Mouse (Mus musculus) heart, embryonic 12.5 days (tissue): ENCODE measurements around the gene Lzts3. TPM values are rescaled to one million over a fixed set of nuclear protein-coding genes. Genes with fewer than 3 reads are reported as not detected.
"Not testable (repeated sequence)": the region's sequence is repeated elsewhere in the genome, so short reads cannot be mapped to it uniquely, and the experiment has no call there.

Experiments
- ATAC-seq: fragments of 200-750 bp; cut with Nextera tagmentation; 2 replicates; pipeline ENCODE4 v1.8.0; 2017; ENCODE audit warnings: moderate TSS enrichment, moderate library complexity; ENCODE audit not compliant: insufficient number of reproducible peaks, low FRiP score
- H3K27ac ChIP-seq: fragments of 300-500 bp; sonication (generic); 2 replicates; pipeline ENCODE4 v1.5.1; 2016; ENCODE audit warnings: mild to moderate bottlenecking, moderate library complexity; ENCODE audit not compliant: poor library complexity, severe bottlenecking
- H3K27me3 ChIP-seq: fragments of 300-500 bp; sonication (generic); replicated peaks from 2 replicates; pipeline ENCODE4 v1.6.1; 2016; ENCODE audit warnings: mild to moderate bottlenecking, moderate library complexity
- H3K36me3 ChIP-seq: fragments of 300-500 bp; sonication (generic); 2 replicates; pipeline ENCODE4 v1.6.1; 2016; ENCODE audit warnings: mild to moderate bottlenecking, moderate library complexity
- H3K4me1 ChIP-seq: fragments of 300-500 bp; sonication (generic); replicated peaks from 2 replicates; pipeline ENCODE4 v1.6.1; 2016; ENCODE audit warnings: mild to moderate bottlenecking
- H3K4me2 ChIP-seq: fragments of 300-500 bp; sonication (generic); 2 replicates; pipeline ENCODE4 v1.6.1; 2016; ENCODE audit warnings: mild to moderate bottlenecking, moderate library complexity
- H3K4me3 ChIP-seq: fragments of 300-500 bp; sonication (generic); 2 replicates; pipeline ENCODE4 v1.5.1; 2016; ENCODE audit warnings: mild to moderate bottlenecking
- H3K9ac ChIP-seq: fragments of 300-500 bp; sonication (generic); 2 replicates; pipeline ENCODE4 v1.6.1; 2016; ENCODE audit warnings: mild to moderate bottlenecking, moderate library complexity
- H3K9me3 ChIP-seq: fragments of 300-500 bp; sonication (generic); replicated peaks from 2 replicates; pipeline ENCODE4 v1.6.1; 2016; ENCODE audit warnings: mild to moderate bottlenecking, moderate library complexity
- WGBS: fragments of 180-500 bp; shearing (Covaris S2); methylation state at CpG from one replicate; pipeline ENCODE4 v1.1.7; 2016; 5-methylcytosine and 5-hydroxymethylcytosine counted together
- polyA plus RNA-seq: library from polyadenylated mRNA; unstranded; fragments of >200 nt; fragmentation: Nextera tagmentation; extraction: Ambion mirVana; gene quantifications from 2 replicates; pipeline ENCODE4 v1.2.1, GENCODE M21; 2016

Lzts3 gene
- polyA plus RNA-seq, 1 experiment from 2014 or later: 1.8 TPM

GRCm38 (mm10) chr2:130657541-130657940 is 14.9 kb upstream of the Lzts3 start:
- no peaks in the 10 kb centered on the region for H3K27me3 ChIP-seq
- ATAC-seq: no peak
- H3K9ac ChIP-seq: no peak overlapping the region
- no peak overlapping the region for H3K4me2 ChIP-seq
- H3K4me3 ChIP-seq: no peak overlapping the region
- H3K36me3 ChIP-seq: peaks cover 96% of the 10 kb centered on the region
- no peaks in the 10 kb centered on the region for H3K9me3 ChIP-seq
- 82% methylated on average over 6 of the region's 6 CpGs for whole genome bisulfite sequencing
- H3K4me1 ChIP-seq: no peaks in the 10 kb centered on the region
- no peak overlapping the region for H3K27ac ChIP-seq

DNA sequence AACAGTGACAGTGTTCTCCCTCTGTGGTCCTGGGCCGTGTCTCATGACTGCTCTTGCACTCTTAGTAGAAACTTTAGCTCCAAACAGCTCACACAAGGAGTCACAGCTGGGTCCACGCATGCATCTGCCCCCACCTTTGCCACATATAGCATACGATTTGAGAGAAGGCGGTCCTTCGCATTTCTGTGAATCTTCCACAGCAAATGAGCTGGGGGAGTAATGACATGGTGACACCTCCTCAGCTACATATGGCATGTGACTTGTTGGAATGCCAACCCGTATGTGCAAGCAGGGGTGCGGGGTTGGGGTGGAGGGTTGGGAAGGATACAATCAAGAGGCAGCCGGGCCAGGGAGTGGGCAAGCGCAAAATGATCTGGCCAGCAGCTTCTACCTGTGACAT is 13.9 kb upstream of the Lzts3 start:
- 92% methylated on average over 9 of the region's 9 CpGs for WGBS

GRCm38 (mm10) chr2:130655660-130656339 is 13.2 kb upstream of the Lzts3 start:
- Histone ChIP-seq H3K4me1 (no peaks in the 10 kb centered on the region), H3K9ac (no peak overlapping the region), H3K27ac (no peak overlapping the region), H3K4me3 (no peak overlapping the region), H3K27me3 (no peaks in the 10 kb centered on the region), H3K36me3 (peaks cover 89% of the 10 kb centered on the region), H3K4me2 (no peak overlapping the region), H3K9me3 (no peaks in the 10 kb centered on the region)
- WGBS: 79% methylated on average over 6 of the region's 6 CpGs
- peak; percentile 71; the same call in 1 of the 2 replicates for ATAC-seq

More for the DNA sequence above, 13.9 kb upstream of the Lzts3 start:
- H3K36me3 ChIP-seq: peaks cover 91% of the 10 kb centered on the region
- H3K4me1 ChIP-seq: no peaks in the 10 kb centered on the region
- H3K9ac ChIP-seq: no peak overlapping the region
- ATAC-seq: no peak
- H3K9me3 ChIP-seq: no peaks in the 10 kb centered on the region
- no peak overlapping the region for H3K4me2 ChIP-seq
- no peak overlapping the region for H3K4me3 ChIP-seq
- no peak overlapping the region for H3K27ac ChIP-seq
- no peaks in the 10 kb centered on the region for H3K27me3 ChIP-seq

GRCm38 (mm10) chr2:130653760-130654159 is 11.2 kb upstream of the Lzts3 start:
- H3K9me3 ChIP-seq: no peaks in the 10 kb centered on the region
- H3K9ac ChIP-seq: no peak overlapping the region
- H3K27ac ChIP-seq: no peak overlapping the region
- peaks cover 82% of the 10 kb centered on the region for H3K36me3 ChIP-seq
- no peak overlapping the region for H3K4me2 ChIP-seq
- 69% methylated on average over 1 of the region's 1 CpGs for WGBS
- no peak for ATAC-seq
- H3K4me3 ChIP-seq: no peak overlapping the region
- no peaks in the 10 kb centered on the region for H3K27me3 ChIP-seq
- no peaks in the 10 kb centered on the region for H3K4me1 ChIP-seq

DNA sequence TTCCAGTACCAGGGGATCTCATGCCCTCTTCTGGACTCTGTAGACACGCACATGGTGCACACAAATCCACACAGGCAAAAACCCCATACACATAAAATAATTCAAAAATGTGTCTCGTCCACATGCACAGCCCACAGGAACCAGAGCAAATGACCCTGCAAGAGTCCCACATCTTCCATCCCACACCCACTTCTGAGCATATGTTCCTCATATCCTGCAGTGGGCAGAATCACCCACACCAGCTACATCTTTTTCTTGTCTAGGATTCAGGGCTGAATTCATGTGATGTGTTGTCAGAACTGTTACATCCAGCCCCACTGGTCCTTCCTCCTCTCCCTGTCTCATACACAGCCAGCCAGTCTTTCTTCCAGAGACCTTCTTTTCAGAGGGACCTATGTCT is 10.7 kb upstream of the Lzts3 start:
- Histone ChIP-seq H3K27me3 (no peaks in the 10 kb centered on the region), H3K27ac (no peak overlapping the region), H3K4me2 (no peak overlapping the region), H3K4me3 (no peak overlapping the region), H3K9ac (no peak overlapping the region), H3K4me1 (no peaks in the 10 kb centered on the region), H3K36me3 (peaks cover 78% of the 10 kb centered on the region), H3K9me3 (no peaks in the 10 kb centered on the region)
- WGBS: 91% methylated on average over 2 of the region's 2 CpGs
- ATAC-seq: no peak

DNA sequence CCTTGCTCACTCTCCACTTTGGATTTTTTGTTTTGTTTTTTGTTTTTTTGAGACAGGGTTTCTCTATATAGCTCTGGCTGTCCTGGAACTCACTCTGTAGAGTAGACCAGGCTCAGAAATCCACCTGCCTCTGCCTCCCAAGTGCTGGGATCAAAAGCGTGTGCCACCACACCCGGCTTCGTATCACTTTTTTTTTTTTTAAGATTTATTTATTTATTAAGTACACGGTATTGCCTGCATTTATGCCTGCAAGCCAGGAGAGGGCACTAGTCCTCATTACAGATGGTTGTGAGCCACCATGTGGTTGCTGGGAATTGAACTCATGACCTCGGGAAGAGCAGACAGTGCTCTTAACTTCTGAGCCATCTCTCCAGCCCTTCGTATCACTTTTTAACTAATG is 6.4 kb upstream of the Lzts3 start:
- not testable (repeated sequence) for H3K27ac ChIP-seq, H3K4me2 ChIP-seq, H3K9ac ChIP-seq, H3K4me3 ChIP-seq, H3K4me1 ChIP-seq, ATAC-seq, H3K27me3 ChIP-seq, H3K9me3 ChIP-seq
- 77% methylated on average over 6 of the region's 6 CpGs for WGBS
- peaks cover 36% of the 10 kb centered on the region for H3K36me3 ChIP-seq

- no peak overlapping the region for H3K4me3 ChIP-seq
- ATAC-seq: no peak
- no peak overlapping the region for H3K27ac ChIP-seq
- H3K4me1 ChIP-seq: peaks cover 10% of the 10 kb centered on the region; the same call in 1 of the 2 replicates
- no peak overlapping the region for H3K4me2 ChIP-seq
- peaks cover 5% of the 10 kb centered on the region for H3K36me3 ChIP-seq
- no peaks in the 10 kb centered on the region for H3K9me3 ChIP-seq
- no peak overlapping the region for H3K9ac ChIP-seq
- WGBS: 73% methylated on average over 4 of the region's 4 CpGs
- H3K27me3 ChIP-seq: peaks cover 12% of the 10 kb centered on the region
Measured at GRCm38 (mm10) chr2:130645198-130645597, 2.6 kb upstream of the Lzts3 start.

DNA sequence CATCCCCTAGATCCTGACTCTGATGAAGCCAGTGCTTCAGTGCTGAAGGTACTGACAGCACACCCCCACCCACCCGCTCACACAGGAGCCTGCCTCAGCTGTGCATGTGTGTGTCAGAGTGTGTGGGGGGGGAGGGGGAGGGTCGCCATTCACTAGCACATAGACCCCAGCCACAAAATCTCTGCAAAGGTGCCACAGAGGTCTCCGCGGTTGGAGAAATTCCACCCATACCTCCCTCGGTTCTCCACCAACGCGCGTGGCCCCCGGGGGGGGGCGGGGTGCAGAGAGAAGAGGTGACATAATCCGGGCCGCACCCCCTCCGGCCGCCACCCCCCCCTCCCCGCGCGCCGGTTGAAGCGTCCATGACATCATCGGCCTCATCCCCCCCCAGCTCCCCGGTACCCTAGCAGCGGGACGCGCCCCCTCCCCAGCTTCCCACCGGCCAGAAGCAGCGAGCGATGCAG is 374 bp downstream of the Lzts3 start:
- Histone ChIP-seq H3K4me3 (peak overlapping the region; percentile 53), H3K4me2 (peak overlapping the region; percentile 98), H3K36me3 (no peaks in the 10 kb centered on the region), H3K9ac (peak overlapping the region; percentile 65), H3K9me3 (no peaks in the 10 kb centered on the region), H3K27ac (no peak overlapping the region), H3K27me3 (peaks cover 41% of the 10 kb centered on the region), H3K4me1 (peaks cover 10% of the 10 kb centered on the region; the same call in 1 of the 2 replicates)
- peak; percentile 60; the same call in 1 of the 2 replicates for ATAC-seq
- 0% methylated on average over 25 of the region's 27 CpGs for WGBS

GRCm38 (mm10) chr2:130641351-130642025 is 1.1 kb downstream of the Lzts3 start:
- 69% methylated on average over 6 of the region's 6 CpGs for WGBS
- peaks cover 49% of the 10 kb centered on the region for H3K27me3 ChIP-seq
- peak overlapping the region; percentile 98 for H3K4me2 ChIP-seq

DNA sequence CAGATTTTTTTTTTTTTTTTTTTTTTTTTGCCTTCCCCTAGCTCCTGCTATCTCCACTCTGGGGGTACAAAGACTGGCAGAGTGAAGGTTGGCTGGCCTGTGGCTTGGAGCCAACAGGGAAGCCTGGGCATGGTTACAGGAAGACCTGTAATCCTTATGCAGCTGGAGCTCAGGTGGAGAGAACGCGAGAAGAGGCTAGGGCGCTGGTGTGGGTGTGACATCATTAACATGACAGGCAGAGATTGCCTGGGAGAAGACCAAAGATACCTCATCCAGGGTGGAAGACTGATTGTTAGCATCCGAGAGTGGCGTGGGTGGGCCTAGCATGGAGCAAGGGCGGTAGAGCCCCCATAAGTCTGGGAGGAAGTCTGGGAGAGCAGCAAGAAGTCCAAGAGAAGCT is 3.3 kb downstream of the Lzts3 start:
- Histone ChIP-seq H3K27ac (no peak overlapping the region), H3K9me3 (no peaks in the 10 kb centered on the region), H3K4me2 (no peak overlapping the region), H3K36me3 (no peaks in the 10 kb centered on the region), H3K4me3 (no peak overlapping the region), H3K9ac (no peak overlapping the region), H3K27me3 (peaks cover 71% of the 10 kb centered on the region), H3K4me1 (peaks cover 28% of the 10 kb centered on the region)
- no peak for ATAC-seq
- 70% methylated on average over 6 of the region's 6 CpGs for WGBS

More at GRCm38 (mm10) chr2:130641351-130642025, 1.1 kb downstream of the Lzts3 start:
- Histone ChIP-seq H3K9ac (no peak overlapping the region), H3K36me3 (no peaks in the 10 kb centered on the region), H3K4me1 (peaks cover 10% of the 10 kb centered on the region; the same call in 1 of the 2 replicates), H3K4me3 (peak overlapping the region; percentile 53; the same call in 1 of the 2 replicates), H3K9me3 (no peaks in the 10 kb centered on the region), H3K27ac (no peak overlapping the region)
- no peak for ATAC-seq

DNA sequence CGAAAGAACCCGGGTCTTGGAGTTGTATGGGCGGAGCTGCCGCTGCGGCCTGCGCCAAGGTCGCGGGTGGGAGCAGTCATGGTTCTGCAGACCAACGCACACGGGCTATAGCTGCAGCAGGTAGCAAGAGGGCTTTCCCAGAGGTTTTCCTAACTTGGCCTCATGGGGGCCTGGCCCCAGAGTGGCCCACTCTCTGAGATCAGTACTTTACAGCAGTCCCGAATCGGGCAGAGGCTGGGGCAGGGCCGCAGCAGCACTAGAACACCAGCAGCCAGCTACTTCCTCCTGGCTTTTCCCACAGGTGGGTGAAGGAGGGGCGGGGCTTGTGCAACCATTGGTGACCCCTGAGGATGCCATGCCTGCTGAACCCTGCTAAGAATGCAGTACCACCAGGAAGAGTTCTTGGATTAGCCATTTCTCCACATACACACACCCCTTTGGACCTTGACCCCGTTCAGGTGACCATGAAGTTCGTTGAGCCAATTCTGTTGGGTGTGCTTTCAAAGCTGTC is 4.4 kb downstream of the Lzts3 start:
- peaks cover 30% of the 10 kb centered on the region for H3K4me1 ChIP-seq
- H3K27me3 ChIP-seq: peaks cover 82% of the 10 kb centered on the region
- no peak overlapping the region for H3K4me3 ChIP-seq
- WGBS: 30% methylated on average over 16 of the region's 16 CpGs
- no peaks in the 10 kb centered on the region for H3K9me3 ChIP-seq
- no peaks in the 10 kb centered on the region for H3K36me3 ChIP-seq
- no peak for ATAC-seq
- no peak overlapping the region for H3K27ac ChIP-seq
- no peak overlapping the region for H3K9ac ChIP-seq
- H3K4me2 ChIP-seq: no peak overlapping the region
